Comparison of ENCODE assay signal across 8 mouse cellular contexts in genomic region chr17:34127475-34127874, GRCm38 (mm10). TPM values are rescaled to one million over a fixed set of nuclear protein-coding genes. Genes with fewer than 3 reads are reported as not detected.
A peak's percentile ranks its signal among the peaks of the same experiment; 100 is the strongest.
DNase-seq lines count a peak whose midpoint lies in the region; ATAC-seq lines count a peak whose summit lies in the region.

No protein-coding gene starts in this region.

- ATAC-seq in CD4-positive, CD25-positive, alpha-beta regulatory T cell, adult 4 months = peak; percentile 16
- ATAC-seq in kidney, embryonic 15.5 days (replicated peaks; ENCODE audit: low FRiP score) = no peak; the same call in 1 of the 2 replicates
- no peak for ATAC-seq in neural tube, embryonic 15.5 days (ENCODE audit: low FRiP score)

- 28% methylated on average over 6 of the region's 6 CpGs for WGBS in kidney, embryonic 15.5 days
- WGBS in neural tube, embryonic 15.5 days = 29% methylated on average over 6 of the region's 6 CpGs

- peaks cover 66% of the 10 kb centered on the region for H3K4me1 ChIP-seq in kidney, embryonic 15.5 days
- H3K4me1 ChIP-seq in neural tube, embryonic 15.5 days = peaks cover 48% of the 10 kb centered on the region

- no peaks in the 10 kb centered on the region for H3K36me3 ChIP-seq in kidney, embryonic 15.5 days
- no peaks in the 10 kb centered on the region for H3K36me3 ChIP-seq in neural tube, embryonic 15.5 days

- no peak overlapping the region for H3K4me3 ChIP-seq in kidney, embryonic 15.5 days (replicated peaks)
- H3K4me3 ChIP-seq in neural tube, embryonic 15.5 days (replicated peaks) = no peak overlapping the region

- 0 out of 2 replicates have a peak overlapping the region, but pooled peaks have one; percentile 32 for H3K27ac ChIP-seq in kidney, embryonic 15.5 days
- no peak overlapping the region for H3K27ac ChIP-seq in neural tube, embryonic 15.5 days (replicated peaks)

- no peaks in the 10 kb centered on the region for H3K27me3 ChIP-seq in kidney, embryonic 15.5 days
- H3K27me3 ChIP-seq in neural tube, embryonic 15.5 days (replicated peaks) = no peaks in the 10 kb centered on the region

- peak; percentile 23 for DNase-seq in heart, postnatal 25 days (ENCODE audit: low spot score)
- no peak for DNase-seq in heart, adult 9 months (ENCODE audit: low spot score in 2 of 2)
- DNase-seq in cerebellum, adult 8-10 months = peak; percentile 51
- DNase-seq in lung, postnatal 25 days (ENCODE audit: low spot score) = peak; percentile 75
- DNase-seq in thymus, postnatal 0 days (ENCODE audit: low spot score) = peak; percentile 48

- no peak overlapping the region for H3K9ac ChIP-seq in kidney, embryonic 15.5 days
- H3K9ac ChIP-seq in neural tube, embryonic 15.5 days (replicated peaks) = no peak overlapping the region

- H3K9me3 ChIP-seq in kidney, embryonic 15.5 days (replicated peaks) = no peaks in the 10 kb centered on the region
- H3K9me3 ChIP-seq in neural tube, embryonic 15.5 days (replicated peaks) = no peaks in the 10 kb centered on the region

- no peak overlapping the region for H3K4me2 ChIP-seq in kidney, embryonic 15.5 days
- H3K4me2 ChIP-seq in neural tube, embryonic 15.5 days = no peak overlapping the region

- intact Hi-C loops in heart, postnatal 25 days (cut with DNase I) = loop anchor here (10.0 kb wide), 1 partner anchor 457 kb away; the partner anchor contains the start of gene Gpsm3

RNA-seq across cellular contexts. Expression of gene Brd2, which starts 5.0 kb away (rescaled TPM):
- 10 to 100 TPM; 72.9 to 75.8 TPM for total RNA-seq in heart, postnatal 25 days (2021)
- 100 to 1,000 TPM; 108 to 154 TPM for polyA plus RNA-seq in CD4-positive, CD25-positive, alpha-beta regulatory T cell, adult 4 months (2017; shearing (Covaris generic))
- polyA plus RNA-seq in kidney, embryonic 15.5 days (2015; fragmentation: Nextera tagmentation; extraction: Ambion mirVana) = 135 and 140 TPM in 2 replicates
- polyA plus RNA-seq in thymus, postnatal 0 days (2015; fragmentation: Nextera tagmentation; extraction: Ambion mirVana) = 98.3 and 107 TPM in 2 replicates
- polyA plus RNA-seq in neural tube, embryonic 15.5 days (2015; fragmentation: Nextera tagmentation; extraction: Ambion mirVana) = 115 and 122 TPM in 2 replicates

RNA-seq across cellular contexts. Expression of gene H2-DMa, which starts 8.1 kb away (rescaled TPM):
- total RNA-seq in heart, postnatal 25 days (2021) = 1 to 10 TPM; 3.7 to 4.5 TPM
- 100 to 1,000 TPM; 144 to 205 TPM for polyA plus RNA-seq in CD4-positive, CD25-positive, alpha-beta regulatory T cell, adult 4 months (2017; shearing (Covaris generic))
- 14.8 and 15.9 TPM in 2 replicates for polyA plus RNA-seq in kidney, embryonic 15.5 days (2015; fragmentation: Nextera tagmentation; extraction: Ambion mirVana)
- polyA plus RNA-seq in thymus, postnatal 0 days (2015; fragmentation: Nextera tagmentation; extraction: Ambion mirVana) = 113 and 114 TPM in 2 replicates
- polyA plus RNA-seq in neural tube, embryonic 15.5 days (2015; fragmentation: Nextera tagmentation; extraction: Ambion mirVana) = 19.8 and 31.3 TPM in 2 replicates

RNA-seq across cellular contexts. Expression of gene H2-DMb2, which starts 15.6 kb away (rescaled TPM):
- total RNA-seq in heart, postnatal 25 days (2021) = 1 to 10 TPM in 1 of 2 experiments, under 1 TPM in 1; 0.91 to 1.6 TPM
- polyA plus RNA-seq in CD4-positive, CD25-positive, alpha-beta regulatory T cell, adult 4 months (2017; shearing (Covaris generic)) = 10 to 100 TPM in 1 of 2 experiments, 1 to 10 TPM in 1; 3.7 to 27.1 TPM
- polyA plus RNA-seq in kidney, embryonic 15.5 days (2015; fragmentation: Nextera tagmentation; extraction: Ambion mirVana) = 22.6 and 25.3 TPM in 2 replicates
- polyA plus RNA-seq in thymus, postnatal 0 days (2015; fragmentation: Nextera tagmentation; extraction: Ambion mirVana) = 57.8 and 62.9 TPM in 2 replicates
- 0.17 and 5.5 TPM in 2 replicates for polyA plus RNA-seq in neural tube, embryonic 15.5 days (2015; fragmentation: Nextera tagmentation; extraction: Ambion mirVana)

RNA-seq across cellular contexts. Expression of gene H2-DMb1, which starts 25.4 kb away (rescaled TPM):
- total RNA-seq in heart, postnatal 25 days (2021) = 1 to 10 TPM; 1.1 to 1.3 TPM
- 1 to 10 TPM; 3.4 to 6.2 TPM for polyA plus RNA-seq in CD4-positive, CD25-positive, alpha-beta regulatory T cell, adult 4 months (2017; shearing (Covaris generic))
- 4.9 and 6.0 TPM in 2 replicates for polyA plus RNA-seq in kidney, embryonic 15.5 days (2015; fragmentation: Nextera tagmentation; extraction: Ambion mirVana)
- 39.8 and 42.2 TPM in 2 replicates for polyA plus RNA-seq in thymus, postnatal 0 days (2015; fragmentation: Nextera tagmentation; extraction: Ambion mirVana)
- polyA plus RNA-seq in neural tube, embryonic 15.5 days (2015; fragmentation: Nextera tagmentation; extraction: Ambion mirVana) = 0.29 and 4.2 TPM in 2 replicates

RNA-seq across cellular contexts. Expression of gene H2-Oa, which starts 35.3 kb away (rescaled TPM):
- total RNA-seq in heart, postnatal 25 days (2021) = not detected
- polyA plus RNA-seq in CD4-positive, CD25-positive, alpha-beta regulatory T cell, adult 4 months (2017; shearing (Covaris generic)) = 10 to 100 TPM; 56.0 to 68.2 TPM
- 0.39 and 0.64 TPM in 2 replicates for polyA plus RNA-seq in kidney, embryonic 15.5 days (2015; fragmentation: Nextera tagmentation; extraction: Ambion mirVana)
- polyA plus RNA-seq in thymus, postnatal 0 days (2015; fragmentation: Nextera tagmentation; extraction: Ambion mirVana) = 55.0 and 57.1 TPM in 2 replicates
- 0.19 and 2.5 TPM in 2 replicates for polyA plus RNA-seq in neural tube, embryonic 15.5 days (2015; fragmentation: Nextera tagmentation; extraction: Ambion mirVana)

Comparison
In these comparisons a context has a peak if more than half of its experiments do, and no peak if none do; other contexts are left out.
1. DNase-seq: peak in heart, postnatal 25 days (single experiment), cerebellum, adult 8-10 months (single experiment), lung, postnatal 25 days (single experiment) and thymus, postnatal 0 days (single experiment); none in heart, adult 9 months (0 of 2).